Mouse (Mus musculus): ENCODE measurements around the gene Gm4744.
"Not testable (repeated sequence)": the region's sequence is repeated elsewhere in the genome, so short reads cannot be mapped to it uniquely, and the experiment has no call there.

Gm4744 gene

GRCm38 (mm10) chr6:40951770-40952169 is at the start of gene Gm4744:
TSS of gene Gm4744 (minus strand) at chr6:40951870.
- no peak for ATAC-seq (ENCODE audit: low TSS enrichment)

GRCm38 (mm10) chr6:40999379-40999778 is 47.7 kb upstream of the Gm4744 start, which contains the start of gene Gm2663:
TSS of gene Gm2663 (minus strand) at chr6:40999479.
- ATAC-seq (ENCODE audit: low TSS enrichment), result not testable (repeated sequence)

- ATAC-seq (ENCODE audit: low TSS enrichment), result not testable (repeated sequence)
Observed at GRCm38 (mm10) chr6:40964454-40964853, 12.8 kb upstream of the Gm4744 start, which contains the start of gene 1810009J06Rik. TSS of gene 1810009J06Rik (plus strand) at chr6:40964754.

GRCm38 (mm10) chr6:40953716-40954115 is 2.0 kb upstream of the Gm4744 start:
- ATAC-seq (ENCODE audit: low TSS enrichment), result no peak

GRCm38 (mm10) chr6:40940457-40940856 is 11.2 kb downstream of the Gm4744 start, which contains the start of gene 1700074P13Rik:
TSS of gene 1700074P13Rik (minus strand) at chr6:40940557.
- no peak for ATAC-seq (ENCODE audit: low TSS enrichment)

- no peak for ATAC-seq (ENCODE audit: low TSS enrichment)
Observed at GRCm38 (mm10) chr6:40919954-40920353, 31.7 kb downstream of the Gm4744 start.

GRCm38 (mm10) chr6:40900287-40900686 is 51.4 kb downstream of the Gm4744 start, which contains the start of gene Prss58:
TSS of gene Prss58 (minus strand) at chr6:40900387.
- no peak for ATAC-seq (ENCODE audit: low TSS enrichment)
